Mouse (Mus musculus) cerebellum, adult 2 months (tissue): ENCODE measurements around the gene Cradd.

Experiments
- CTCF ChIP-seq: fragments of 200-500 bp; IDR thresholded peaks from 2 replicates; pipeline ENCODE4 v1.5.1; 2011; ENCODE audit warnings: low read depth, mild to moderate bottlenecking, control low read depth, low read length, moderate library complexity, borderline replicate concordance; ENCODE audit not compliant: insufficient read depth
- POLR2A ChIP-seq: fragments of 200-500 bp; IDR thresholded peaks from 2 replicates; pipeline ENCODE4 v1.6.1; 2011; ENCODE audit warnings: low read length, control low read depth, borderline replicate concordance; ENCODE audit not compliant: insufficient read depth

GRCm38 (mm10) chr10:95283434-95283833, 40.5 kb downstream of the Cradd start:
- TF ChIP-seq CTCF = no peak
- TF ChIP-seq POLR2A = no peak
